Mouse (Mus musculus) retina, embryonic 14.5 days (tissue): ENCODE results near the gene Hmcn2.
A peak's percentile ranks its signal among the peaks of the same experiment; 100 is the strongest.

Experiments used
- DNase-seq: peaks from one replicate; pipeline ENCODE4 v3.0.0-alpha.2; 2015; ENCODE audit warnings: low spot score

Gene Hmcn2

DNA sequence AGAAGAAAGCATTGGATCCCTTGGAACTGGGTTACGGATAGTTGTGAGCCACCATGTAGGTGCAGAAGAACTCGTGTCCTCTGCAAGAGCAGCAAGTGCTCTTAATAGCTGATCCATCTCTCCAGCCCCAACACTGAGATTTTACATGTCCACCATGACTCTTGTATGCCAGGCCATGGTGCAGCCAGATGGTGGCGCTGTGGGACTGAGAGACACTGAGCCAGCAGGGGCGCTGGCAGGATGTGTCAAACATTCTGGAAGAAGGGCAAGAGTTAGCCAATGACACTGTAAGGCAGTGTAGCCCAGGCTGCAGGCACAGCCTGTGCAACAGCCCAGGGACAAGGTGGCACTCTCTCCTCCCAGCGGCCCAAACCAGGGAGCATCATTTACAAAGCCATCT lies 170.0 kb downstream of the Hmcn2 start:
- DNase-seq = peak; percentile 91

DNA sequence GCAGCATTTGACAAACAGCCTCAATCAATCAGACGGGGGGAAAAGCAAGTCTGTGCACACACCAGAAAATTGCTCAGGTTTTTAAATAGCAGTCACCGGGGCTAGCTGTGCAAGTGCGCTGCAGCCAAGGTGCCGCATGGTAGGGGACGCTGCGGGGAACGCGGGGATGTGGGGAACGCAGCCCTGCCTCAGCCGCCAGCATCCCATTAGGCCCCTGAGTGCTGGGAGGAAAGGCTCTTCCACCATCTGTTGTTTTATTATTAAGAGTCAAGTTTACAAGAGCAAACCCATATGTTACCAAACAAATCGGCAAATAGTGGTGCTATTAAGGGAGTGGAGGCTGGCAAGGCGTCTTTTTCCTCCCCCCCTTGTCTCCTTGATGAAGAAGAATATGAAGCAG lies 175.0 kb downstream of the Hmcn2 start:
- no peak for DNase-seq

DNA sequence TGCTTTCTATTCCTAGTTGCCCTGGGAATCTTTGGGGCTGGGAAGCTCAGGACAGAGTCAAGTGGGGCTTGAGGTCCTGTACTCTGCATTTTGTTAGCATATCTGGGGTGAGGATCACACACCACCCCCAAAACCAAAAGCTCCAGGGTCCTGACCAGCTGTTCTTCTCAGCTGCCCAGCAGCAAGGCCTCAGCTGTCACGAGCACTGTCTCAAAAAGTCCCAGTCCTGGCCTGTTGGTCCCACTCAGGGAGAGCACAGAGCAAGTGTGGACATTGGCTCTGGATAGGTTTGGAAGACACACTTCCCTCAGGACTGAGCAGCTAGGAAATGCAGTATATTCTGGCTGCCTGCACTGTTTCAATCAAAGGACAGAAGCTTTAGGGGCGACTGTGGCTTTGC lies 176.3 kb downstream of the Hmcn2 start:
- DNase-seq = no peak

DNA sequence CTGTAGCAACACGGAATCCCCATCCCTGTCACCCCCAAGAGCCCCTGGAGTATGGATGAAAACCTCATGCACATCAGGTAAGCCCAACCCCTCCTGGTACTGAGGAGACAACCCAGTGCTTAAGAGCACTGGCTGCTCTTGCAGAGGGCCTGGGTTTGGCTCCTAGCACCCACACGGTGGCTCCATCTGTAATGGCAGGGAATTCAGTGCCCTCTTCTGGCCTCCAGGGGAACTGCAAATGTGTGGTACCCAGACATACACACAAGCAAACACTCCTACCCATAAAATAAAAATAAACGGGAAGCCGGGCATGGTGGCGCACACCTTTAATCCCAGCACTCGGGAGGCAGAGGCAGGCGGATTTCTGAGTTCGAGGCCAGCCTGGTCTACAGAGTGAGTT lies 178.1 kb downstream of the Hmcn2 start:
- DNase-seq = no peak

DNA sequence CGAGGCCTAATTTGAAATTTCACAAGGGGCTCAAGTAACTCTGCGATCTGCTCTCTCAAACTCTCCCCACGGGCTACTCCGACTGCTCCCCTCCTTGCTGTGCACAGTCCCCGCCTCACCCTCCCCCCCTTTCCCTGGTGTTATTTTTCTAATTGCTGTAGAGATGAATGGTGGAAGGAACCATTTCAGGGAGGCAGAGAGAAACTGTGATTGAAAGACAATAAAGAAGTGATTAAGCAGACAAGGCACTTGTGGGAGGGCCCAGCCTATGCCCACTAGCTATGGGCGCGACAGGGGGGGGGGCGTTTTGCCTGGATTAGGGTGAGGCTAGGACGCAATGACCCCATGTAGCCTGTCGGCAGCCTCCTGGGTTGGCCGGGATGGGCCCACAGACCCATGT lies 179.0 kb downstream of the Hmcn2 start:
- no peak for DNase-seq

DNA sequence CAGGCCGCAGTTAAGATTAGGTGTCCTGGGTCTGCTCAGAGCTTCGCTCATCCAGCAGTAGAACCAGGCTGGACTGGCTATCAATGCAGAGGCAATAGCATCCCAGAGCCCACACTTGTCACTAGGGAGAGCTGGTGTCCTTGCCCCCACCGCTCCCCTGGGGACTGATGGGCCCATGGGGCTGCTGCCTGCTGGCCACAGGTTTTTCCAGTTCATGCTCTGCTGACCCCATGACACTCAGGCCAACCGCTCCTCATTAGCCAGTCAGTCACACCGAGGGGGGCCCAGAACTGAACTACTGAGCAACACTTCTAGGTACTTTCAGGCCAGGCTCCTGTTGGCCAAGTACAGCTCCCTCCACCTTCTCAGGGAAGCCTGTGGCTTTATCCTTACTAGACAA lies 180.1 kb downstream of the Hmcn2 start:
- DNase-seq = no peak

DNA sequence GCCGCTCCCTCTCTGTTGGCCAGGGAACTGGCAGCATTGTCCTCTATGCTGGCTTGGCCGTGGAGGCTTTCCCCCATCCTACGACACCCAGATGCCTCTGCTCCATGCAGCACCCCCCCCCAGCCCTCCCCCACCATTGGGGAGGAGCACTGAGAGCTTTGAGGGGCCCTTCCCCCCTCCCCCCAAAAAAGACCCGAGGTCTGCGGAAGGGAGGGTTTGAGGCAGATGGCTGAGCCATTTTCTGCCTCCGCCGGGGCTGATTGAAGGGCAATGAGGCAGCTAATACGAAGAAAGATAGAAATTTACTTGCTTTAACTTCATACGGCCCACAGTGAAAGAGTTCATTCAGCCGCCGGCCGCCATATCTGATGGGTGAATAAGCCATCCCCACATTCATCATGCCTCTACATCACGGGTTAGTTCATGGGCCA lies 180.8 kb downstream of the Hmcn2 start:
- DNase-seq = peak; percentile 66

DNA sequence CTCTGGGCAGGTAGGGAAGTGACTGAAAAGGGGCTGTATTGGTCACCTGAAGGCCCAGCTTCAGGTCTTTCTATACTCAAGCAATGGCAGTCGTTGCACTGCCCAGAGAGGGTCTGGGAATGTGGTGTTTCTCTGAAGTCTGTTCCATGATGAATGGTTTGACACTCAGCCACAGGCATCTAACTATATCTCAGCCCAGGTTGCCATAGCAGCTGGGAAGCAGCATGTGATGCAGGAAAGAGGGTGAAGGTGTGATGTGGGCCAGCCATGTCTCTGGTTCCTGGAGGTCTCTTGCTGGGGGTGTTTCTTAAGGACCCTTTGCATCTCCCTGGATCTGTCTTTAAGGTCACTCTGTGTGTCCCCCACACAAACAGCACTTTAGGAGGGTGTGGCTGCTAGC lies 181.9 kb downstream of the Hmcn2 start:
- DNase-seq = no peak

DNA sequence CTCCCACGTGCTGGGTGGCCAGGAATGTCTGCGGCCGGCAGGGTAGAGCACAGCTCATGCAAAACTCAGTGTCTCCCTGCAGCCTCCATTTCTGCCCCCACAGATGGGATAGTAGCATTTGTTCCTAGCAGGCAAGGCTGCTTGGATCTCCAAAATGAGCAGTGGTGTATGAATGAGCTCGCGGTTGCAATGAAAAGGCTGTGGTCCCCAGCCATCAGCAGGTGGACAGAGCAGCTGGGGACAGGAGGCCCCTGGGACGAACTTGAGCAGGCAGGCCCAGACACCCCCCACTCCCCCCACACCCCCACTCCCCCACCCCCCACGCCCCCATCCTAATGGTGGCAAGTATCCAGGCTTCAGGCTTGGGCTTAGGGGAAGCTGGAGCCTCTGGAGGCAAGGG lies 182.9 kb downstream of the Hmcn2 start:
- no peak for DNase-seq

DNA sequence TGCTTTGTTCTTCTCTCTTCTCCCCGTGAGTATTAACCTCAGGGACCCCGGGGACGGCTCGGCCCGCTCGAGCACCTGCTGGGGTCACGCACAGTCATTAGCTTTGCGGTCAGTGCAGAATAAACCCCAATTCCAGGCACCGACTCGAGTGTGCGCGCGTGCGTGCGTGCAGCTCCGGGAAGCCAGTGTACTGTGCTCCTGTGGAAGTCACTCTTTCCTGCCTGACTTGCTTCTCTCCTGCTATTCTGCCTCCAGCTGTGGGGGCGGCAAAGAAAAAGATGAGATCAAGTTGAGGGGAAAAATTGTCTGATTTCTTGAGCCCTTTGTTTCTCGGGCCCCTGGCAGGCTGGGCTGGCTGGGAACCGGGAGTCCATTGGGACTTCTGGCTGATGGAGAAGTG lies 183.4 kb downstream of the Hmcn2 start:
- no peak for DNase-seq

DNA sequence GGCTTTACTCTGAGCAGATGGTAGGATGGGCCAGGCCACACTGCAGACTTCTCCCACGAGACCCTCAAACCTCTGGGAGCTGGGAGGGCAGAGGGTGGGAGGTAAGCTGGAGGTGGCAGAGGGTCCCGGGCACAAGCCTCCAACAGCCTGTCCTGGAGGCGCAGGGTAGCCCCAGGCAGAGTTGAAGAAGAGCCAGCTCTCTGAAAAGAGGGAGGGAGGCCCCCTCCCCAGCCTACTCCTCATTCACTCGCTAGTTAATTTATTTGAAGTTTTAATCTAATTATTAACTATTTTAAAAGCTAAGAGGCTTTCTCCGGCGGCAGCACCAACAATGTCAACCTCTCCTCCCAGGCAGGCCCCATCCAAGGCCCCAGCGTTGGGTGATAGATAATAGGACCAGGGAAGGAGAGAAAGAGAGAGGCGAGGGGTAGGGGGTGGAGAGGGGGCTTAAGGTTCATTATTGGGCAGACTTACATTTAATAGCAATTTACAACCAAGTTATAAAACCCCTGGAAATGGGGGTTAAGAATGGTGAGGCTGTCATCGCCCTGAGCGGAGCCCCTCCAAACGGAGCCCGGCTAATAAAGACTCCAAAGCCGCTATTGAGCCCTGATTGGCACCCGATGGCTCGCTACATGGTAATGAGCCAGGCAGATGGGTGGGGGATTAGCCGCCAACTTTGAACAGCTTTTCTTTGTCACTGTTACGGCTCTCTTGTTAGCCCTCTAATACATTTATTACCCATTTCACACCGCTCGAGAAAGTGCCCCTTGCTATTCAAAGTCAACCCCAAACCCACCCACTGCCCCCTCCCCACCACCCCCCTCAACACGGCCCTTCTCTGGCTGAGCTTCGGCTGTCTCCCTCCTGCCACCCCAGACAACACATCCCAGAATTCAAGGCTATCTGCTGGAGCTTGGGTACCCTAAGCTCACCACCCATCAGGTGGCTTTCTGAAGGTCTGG lies 185.4 kb downstream of the Hmcn2 start:
- peak; percentile 64 for DNase-seq

DNA sequence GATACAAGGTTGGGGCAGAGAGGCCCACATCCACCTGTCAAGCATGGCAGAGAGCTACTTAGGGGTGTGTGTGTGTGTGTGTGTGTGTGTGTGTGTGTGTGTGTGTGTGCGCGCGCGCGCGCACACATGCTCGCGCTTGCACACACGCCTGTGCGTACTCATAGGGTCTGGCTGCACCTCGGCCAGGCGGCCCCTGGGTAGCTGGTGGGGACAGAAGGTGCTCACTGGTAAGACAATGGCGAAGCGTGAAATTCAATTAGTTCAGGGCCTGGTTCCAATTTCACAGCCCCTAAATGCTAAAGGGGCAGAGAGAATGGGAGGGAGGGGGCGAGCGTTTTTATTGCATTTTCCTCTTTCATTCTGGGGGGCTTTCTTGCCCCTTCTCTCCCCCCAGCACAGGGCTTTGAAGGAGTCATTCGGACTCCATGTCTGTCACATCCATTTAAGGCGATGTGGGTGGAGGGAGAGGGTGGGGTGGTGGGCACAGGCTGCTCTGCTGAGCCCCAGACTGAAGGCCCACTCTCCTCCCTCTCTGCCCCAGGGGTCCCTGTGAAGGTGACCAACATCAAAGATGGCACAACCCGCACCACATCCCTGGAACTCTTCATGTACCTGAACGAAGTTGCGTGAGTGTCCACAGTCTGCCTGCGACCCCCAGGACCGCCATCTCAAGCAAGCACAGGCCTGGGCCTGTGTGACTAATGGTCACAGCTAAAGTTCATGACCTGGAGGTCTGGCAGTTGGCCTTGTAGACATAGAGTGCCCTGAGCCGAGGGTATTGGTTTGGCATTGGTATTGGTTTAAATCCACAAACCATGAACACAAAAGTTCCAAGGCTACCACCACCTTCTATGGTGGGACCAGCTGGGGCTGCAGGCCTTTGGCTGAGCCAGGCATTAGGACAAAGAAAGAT lies 186.3 kb downstream of the Hmcn2 start:
- DNase-seq = peak; percentile 65

DNA sequence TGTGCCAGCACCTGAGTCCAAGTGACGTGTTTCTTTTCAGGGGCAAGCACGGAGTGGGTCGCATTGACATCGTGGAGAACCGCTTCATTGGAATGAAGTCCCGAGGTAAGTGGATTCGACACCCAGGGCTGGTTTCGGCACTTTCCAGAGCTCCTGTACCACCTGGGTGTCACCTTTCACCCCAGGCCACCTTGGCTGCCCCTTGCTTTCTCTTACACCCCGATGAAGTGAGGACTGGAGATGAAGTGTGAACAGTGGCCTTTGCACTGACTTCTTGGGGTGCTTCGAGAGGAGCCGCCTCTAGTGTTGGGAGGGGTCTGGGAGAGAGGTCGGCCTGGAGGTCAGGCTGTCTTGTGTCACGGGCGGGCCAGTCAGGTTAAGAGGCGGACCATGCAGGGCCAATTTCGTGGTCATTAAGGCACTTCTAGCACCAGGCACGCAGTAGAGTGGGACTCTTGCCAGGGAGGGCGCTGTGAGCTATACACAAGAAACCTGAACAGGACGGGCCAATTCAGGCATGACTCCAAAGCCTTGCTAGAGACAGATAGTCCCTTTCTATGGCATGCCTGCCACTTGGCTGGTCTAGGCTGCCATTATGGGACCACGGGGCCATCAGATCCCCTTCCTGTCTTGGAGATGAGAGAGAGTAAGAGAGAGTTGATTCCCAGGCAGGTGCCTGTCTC lies 187.4 kb downstream of the Hmcn2 start:
- DNase-seq = no peak

DNA sequence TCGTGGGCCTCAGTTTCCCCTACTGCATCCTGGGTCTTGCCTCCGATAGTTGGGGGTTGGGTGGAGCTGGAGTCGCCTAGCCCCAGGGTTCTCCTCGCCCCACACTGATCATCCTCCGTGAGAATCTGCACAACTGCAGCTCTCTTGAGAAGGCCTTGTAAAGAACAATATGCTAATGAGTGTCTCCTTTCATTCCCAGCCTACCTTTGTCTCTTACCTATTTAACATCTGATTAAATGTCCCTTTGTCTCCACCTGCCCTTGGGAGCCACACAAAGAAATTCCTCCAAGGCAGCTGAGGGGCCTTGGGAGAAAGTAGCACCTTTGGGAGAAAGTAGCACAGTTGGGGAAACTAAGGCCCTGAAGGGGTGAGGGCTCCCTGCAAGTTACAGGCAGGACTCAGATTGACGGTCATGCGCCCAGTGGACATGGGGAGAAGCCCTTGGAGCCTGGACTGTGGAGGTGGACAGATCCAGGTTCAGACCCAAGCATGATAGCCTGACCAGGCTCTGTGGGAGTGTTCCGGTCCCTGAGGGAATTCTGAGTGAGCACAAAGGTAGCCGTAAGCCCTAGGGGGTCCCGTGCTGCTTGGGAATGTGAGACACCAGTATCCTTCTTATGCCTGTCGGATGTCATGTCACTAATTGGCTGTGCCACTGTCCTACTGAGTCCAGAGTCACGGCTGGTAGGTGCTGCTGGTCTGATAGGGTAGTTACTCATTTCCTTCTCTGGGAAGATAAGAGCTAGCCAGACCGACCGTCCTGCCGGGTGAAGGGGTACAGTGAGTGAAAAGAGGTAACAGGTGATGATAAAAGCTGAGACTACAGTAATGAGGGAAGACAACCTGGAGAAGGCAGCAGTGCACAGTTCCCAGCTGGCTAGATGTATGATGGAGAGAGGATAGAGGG lies 188.7 kb downstream of the Hmcn2 start:
- no peak for DNase-seq

DNA sequence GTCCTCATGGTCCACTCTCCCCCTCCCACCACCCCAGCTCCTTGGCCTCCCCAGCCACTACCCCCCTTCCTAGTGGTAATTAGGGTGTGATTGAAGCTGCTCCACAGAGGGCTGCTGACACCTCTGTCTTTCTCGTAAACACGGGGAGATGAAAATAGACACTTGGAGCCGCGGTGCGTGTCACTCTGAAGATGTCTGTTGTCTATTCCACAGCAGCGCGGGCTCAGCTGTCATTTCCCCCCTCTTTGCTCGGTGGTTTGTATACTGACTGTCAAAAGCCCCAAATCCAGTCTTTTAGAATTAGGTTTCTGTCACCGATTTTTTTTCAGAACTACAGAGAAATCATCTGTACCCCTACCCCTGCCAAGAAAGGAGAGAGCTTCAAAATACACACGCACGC lies 191.3 kb downstream of the Hmcn2 start:
- no peak for DNase-seq

DNA sequence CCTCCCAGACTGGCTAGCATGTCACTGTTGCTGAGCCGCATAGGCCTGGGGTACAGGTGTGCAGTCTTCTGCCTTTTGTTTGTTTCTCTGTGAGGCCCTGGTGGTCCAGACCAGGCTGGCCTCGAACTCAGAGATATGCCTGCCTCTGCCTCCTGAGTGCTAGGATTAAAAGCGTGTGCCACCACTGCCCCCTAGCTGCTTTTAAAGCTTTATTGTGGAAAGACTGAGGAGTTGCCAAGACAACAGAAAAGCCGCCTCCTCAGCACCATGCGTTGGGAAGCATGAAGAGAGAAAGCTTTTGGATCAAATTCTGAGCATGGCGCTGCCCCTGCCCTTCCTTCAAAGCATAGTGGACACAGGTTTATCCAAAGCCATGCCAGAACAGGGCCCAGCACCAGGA lies 194.6 kb downstream of the Hmcn2 start:
- no peak for DNase-seq
